Mouse (Mus musculus) v-Abl transformed pro-B cells (cell line): ENCODE results near the gene Kprp.
"Not testable (repeated sequence)": the region's sequence is repeated elsewhere in the genome, so short reads cannot be mapped to it uniquely, and the experiment has no call there.

Source experiments
- in situ Hi-C, 2 experiments: fragments of 400-800 bp; cut with MboI; formaldehyde crosslinking; loops; one replicate each; pipeline ENCODE4 v1.15.1; 2025; ENCODE audit not compliant: unreplicated experiment in 2 of 2

Gene Kprp

GRCm38 (mm10) chr3:92827108-92827507 is at the start of gene Kprp:
Gene Kprp (minus strand): TSS chr3:92827247.
- in situ Hi-C loops = no loop called here

- in situ Hi-C loops = no loop called here
These were observed 47.1 kb upstream of the Kprp start for GRCm38 (mm10) chr3:92874180-92874579.

- in situ Hi-C loops = no loop called here
These were observed 43.1 kb upstream of the Kprp start, which contains the start of gene 2310050C09Rik for GRCm38 (mm10) chr3:92870116-92870515. Gene 2310050C09Rik (minus strand): TSS chr3:92870216.

GRCm38 (mm10) chr3:92851186-92851585 is 24.1 kb upstream of the Kprp start, which contains the start of gene Lce1l:
Gene Lce1l (minus strand): TSS chr3:92851286.
- in situ Hi-C loops = no loop called here

- in situ Hi-C loops = no loop called here
These were observed 1.2 kb downstream of the Kprp start for GRCm38 (mm10) chr3:92825808-92826207.

GRCm38 (mm10) chr3:92816036-92816435 is 11.0 kb downstream of the Kprp start:
- in situ Hi-C loops = not testable (repeated sequence)

- in situ Hi-C loops = no loop called here
These were observed 11.5 kb downstream of the Kprp start for GRCm38 (mm10) chr3:92815581-92815980.

- in situ Hi-C loops = no loop called here
These were observed 19.3 kb downstream of the Kprp start, which contains the start of gene Lce1k for GRCm38 (mm10) chr3:92807791-92808190. Gene Lce1k (minus strand): TSS chr3:92807891.

GRCm38 (mm10) chr3:92790414-92790813 is 36.6 kb downstream of the Kprp start, which contains the start of gene Lce1j:
Gene Lce1j (minus strand): TSS chr3:92790514.
- in situ Hi-C loops = no loop called here

- in situ Hi-C loops = no loop called here
These were observed 48.2 kb downstream of the Kprp start, which contains the start of gene Lce1i for GRCm38 (mm10) chr3:92778799-92779198. Gene Lce1i (minus strand): TSS chr3:92778899.
